Mouse (Mus musculus) cerebellum, adult (tissue): ENCODE measurements around the gene Zranb2.

Source experiments
- ATAC-seq: cut with Nextera tagmentation; 2 replicates; pipeline ENCODE4 v1.9.2; 2017; ENCODE audit warnings: mild to moderate bottlenecking, moderate library complexity, mixed read lengths; ENCODE audit not compliant: insufficient number of reproducible peaks, low FRiP score, low TSS enrichment

Zranb2 gene

GRCm38 (mm10) chr3:157576862-157577261 is 42.9 kb downstream of the Zranb2 start:
- ATAC-seq, result no peak

- no peak for ATAC-seq
These were observed 44.7 kb downstream of the Zranb2 start for GRCm38 (mm10) chr3:157578469-157579170.

- ATAC-seq, result no peak
These were observed 45.4 kb downstream of the Zranb2 start for GRCm38 (mm10) chr3:157579376-157579775.

- no peak for ATAC-seq
These were observed 46.3 kb downstream of the Zranb2 start for GRCm38 (mm10) chr3:157580299-157580698.

GRCm38 (mm10) chr3:157581755-157582154 is 47.8 kb downstream of the Zranb2 start:
- no peak for ATAC-seq

GRCm38 (mm10) chr3:157582626-157583405 is 48.9 kb downstream of the Zranb2 start:
- ATAC-seq, result no peak

- ATAC-seq, result no peak
These were observed 63.9 kb downstream of the Zranb2 start for GRCm38 (mm10) chr3:157597837-157598379.
